Mouse (Mus musculus): Measurements from ENCODE around the gene Map3k13. TPM values are rescaled to one million over a fixed set of nuclear protein-coding genes. Genes with fewer than 3 reads are reported as not detected.
"Not testable (repeated sequence)": the region's sequence is repeated elsewhere in the genome, so short reads cannot be mapped to it uniquely, and the experiment has no call there.

Map3k13 gene
- total RNA-seq, 2 experiments from 2014 or later, result not detected

DNA sequence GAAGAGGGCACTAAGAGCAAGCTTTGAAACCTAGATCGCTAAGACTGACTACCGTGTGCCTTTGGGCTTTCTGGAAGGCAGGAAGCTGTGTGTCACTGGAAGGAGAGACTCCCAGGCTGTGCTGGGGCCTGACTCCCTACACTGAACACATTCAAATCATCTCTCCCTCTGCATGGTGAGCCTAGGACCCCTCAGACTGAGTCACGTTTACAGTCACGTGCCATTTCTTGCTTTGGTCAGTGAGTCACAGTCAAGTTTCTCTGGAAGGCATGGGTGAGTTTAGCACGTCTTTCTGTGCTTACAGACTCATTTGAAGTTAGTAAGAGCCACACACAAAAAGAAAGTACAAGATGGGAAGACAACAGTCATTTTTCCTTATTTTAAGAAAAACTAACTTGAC lies 107.1 kb downstream of the Map3k13 start:
- ATAC-seq (replicated peaks; ENCODE audit: poor library complexity), result no peak

DNA sequence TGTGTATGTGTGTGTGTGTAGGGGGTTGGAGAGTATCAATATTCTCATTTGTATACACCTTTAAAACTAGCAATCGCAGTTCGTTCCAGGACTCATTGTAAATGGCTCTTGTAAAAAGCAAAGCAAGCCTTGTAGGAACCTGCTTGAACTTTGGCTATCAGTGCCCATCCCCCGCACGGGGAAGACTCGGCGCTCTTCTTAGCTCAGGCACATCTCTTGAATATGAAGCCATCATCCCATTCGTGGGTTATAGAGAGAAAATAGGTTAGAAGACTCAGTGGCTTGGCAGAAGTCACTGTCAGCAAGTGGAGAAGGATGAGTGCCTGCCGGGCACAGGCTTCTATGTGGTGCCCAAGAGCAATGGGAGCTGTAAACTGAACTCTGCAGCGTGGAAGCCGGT lies 110.5 kb downstream of the Map3k13 start:
- ATAC-seq (replicated peaks; ENCODE audit: poor library complexity), result no peak

DNA sequence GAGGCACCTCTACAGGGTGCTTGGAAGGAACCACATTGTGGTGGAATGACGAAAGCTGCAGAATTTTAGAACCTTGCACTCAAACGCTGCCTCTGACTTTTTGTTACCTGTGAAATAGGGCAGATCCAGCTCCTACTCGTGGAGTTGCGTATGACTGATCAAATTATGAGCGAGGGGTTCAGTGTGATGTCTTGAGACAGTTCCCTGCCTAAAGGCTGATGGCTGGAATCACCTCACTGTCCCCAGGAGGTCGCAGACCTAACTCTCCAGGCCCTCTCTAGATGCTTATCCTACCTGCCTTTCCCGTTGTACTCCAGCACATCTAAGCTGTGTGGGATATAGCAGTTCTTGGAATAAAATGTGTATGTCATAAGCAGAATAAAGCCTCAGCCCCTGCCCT lies 111.8 kb downstream of the Map3k13 start:
- no peak for ATAC-seq (replicated peaks; ENCODE audit: poor library complexity)

DNA sequence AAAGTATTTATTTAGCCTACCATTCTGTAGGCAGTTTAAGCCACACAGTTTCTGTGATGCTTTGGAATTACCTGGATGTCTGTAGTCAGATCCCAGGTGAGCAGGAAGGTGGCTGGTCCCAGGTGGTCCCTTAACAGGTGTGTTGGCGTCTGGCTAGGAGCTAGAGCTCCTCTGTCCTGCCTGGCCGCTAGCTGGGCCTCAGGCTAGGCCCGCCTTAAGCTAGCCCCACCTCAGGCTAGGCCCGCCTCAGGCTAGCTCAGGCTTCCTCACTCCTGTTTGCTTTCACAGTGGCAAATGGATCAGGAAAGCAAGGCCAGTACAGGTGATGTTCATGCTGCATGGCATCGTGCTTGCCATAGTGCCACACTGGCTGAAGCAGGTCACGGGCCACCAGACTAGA lies 112.8 kb downstream of the Map3k13 start:
- no peak for ATAC-seq (replicated peaks; ENCODE audit: poor library complexity)

DNA sequence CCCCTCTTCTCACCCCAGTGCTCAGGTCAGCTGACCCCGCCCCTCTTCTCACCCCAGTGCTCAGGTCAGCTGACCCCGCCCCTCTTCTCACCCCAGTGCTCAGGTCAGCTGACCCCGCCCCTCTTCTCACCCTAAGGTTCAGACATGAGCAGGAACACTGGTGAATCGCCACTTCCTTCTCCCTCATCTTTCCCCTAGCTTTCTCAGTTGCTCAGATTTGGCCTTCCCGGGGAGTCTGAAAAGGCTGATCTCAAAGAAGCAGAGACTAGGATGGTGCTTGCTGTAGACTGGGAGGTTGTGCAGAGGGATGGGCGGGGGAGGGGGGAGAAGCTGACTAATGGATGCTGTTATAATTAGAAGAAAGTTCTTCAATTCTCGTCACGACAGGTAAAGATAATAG lies 114.8 kb downstream of the Map3k13 start:
- ATAC-seq (replicated peaks; ENCODE audit: poor library complexity), result not testable (repeated sequence)

DNA sequence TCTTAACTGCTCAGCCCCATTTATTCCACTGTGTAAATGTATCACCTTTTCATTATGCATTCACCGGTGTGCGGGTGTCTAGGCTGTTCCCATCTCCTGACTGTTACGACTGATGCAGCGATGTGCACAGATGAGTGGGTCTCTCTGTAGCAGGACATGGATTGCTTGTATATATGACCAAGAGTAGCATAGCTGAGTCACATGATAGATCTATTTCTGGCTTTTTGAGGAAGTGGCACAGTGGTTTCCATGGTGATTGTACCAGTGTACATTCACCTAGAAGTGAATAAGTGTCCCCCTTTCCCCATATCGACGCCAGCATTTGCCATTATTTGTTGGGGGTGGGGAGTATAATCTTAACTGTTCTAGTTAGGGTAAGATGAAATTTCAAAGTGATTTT lies 119.2 kb downstream of the Map3k13 start:
- ATAC-seq (replicated peaks; ENCODE audit: poor library complexity), result peak; percentile 55

DNA sequence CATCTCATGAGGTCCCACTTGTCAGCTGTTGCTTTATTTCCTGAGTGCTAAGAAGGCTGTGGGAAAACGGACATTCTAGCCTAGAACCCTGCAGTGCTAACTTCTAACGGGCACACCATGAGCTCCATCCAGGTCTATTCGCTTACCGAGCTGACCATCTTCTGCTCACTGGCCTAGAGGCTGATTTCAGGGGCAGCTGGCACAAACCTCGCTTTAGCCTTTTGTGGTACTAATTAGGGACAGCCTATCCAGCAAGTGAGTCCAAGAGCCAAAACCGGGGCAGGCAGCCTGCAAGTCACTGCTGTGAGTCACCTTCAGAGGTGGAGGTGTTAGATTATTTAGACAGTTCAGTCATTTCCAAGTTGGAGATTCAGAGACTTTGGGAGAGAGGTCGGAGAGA lies 122.5 kb downstream of the Map3k13 start:
- ATAC-seq (replicated peaks; ENCODE audit: poor library complexity), result no peak

DNA sequence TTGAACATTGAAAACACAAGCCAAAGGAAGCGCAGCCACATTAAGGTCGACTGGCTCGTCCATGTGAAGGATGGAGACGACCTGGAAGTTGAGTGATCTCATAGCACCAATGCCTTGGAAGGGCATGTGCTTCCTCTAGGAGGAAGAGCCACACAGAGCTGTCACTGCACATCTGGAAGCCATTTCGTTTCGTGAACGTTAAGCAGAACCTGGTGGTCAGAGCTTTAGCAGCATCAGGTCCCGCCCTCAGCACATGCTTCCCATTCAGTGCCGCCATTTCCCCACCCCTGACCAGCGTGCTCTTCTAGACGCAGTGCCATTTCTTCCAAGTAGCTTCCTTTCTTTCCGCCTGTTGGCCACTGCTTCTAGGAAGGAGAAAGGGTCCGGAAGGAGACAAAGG lies 134.3 kb downstream of the Map3k13 start:
- ATAC-seq (replicated peaks; ENCODE audit: poor library complexity), result no peak

DNA sequence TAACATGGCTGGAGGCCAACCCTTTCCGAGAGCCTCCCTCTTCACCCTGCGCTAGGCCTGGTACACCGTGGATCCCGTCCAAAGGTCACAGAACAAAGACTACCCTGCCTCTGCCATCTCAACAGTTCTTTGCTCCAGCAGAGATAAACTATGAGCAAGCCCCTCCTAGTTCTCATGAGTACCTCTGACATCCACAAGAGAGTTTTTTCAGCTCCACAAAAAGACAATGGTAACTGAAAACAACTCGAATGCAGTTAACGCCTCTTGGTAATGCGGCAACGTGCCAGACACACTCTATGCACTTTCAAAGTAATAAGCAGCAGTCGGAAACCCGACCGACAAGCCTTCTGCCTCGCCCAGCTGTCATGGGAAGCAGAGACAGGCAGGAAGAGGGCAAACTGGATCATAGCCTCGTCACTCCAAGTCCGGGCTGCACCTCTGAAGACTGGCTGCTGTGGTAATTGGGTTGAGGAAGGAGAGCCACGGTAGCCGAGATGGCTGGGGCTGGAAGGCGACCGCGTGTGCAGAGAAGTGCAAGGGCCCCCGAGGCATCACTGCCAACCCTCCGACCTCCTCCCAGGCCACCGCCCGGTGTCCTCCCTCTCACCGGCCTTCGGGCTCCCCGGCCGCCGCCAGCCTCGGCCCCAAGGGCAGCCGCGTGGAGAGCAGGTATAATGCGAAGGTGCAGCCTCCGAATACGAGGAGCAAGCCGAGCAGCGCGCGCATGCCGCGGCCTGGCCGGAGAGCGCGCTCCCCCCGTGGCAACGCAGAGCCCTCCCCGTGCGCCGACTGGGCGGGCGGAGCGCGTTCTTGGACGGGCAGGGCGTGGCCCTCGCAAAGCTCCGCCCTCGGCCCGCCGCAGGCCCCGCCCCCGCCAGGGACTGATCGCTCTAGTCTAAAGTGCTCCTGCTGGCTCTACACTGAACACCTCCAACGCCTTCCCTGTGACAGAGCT lies 152.9 kb downstream of the Map3k13 start, which contains the start of gene Tmem41a:
TSS of gene Tmem41a (minus strand) at position 792 of the 955 bp plus-strand sequence.
- peak; percentile 94 for ATAC-seq (replicated peaks; ENCODE audit: poor library complexity)

DNA sequence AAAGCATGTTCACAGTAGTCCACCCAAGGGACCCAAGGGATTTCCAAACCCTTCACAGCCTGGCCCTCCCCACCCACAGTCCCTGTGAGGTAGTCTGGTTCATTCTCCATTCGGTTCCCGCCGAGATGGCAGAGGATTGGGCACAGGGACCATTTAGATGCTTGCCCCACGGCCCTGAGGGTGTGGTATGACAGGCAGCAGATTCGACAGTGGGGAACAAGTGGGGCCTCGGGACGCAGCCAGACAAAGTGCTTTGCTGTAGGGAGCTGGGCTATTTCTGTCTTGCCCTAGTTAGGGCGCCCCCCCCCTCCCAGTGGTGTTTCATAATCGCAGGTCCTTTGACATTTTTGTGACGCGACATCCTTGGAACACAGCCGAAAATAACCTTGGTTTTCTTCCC lies 161.4 kb downstream of the Map3k13 start:
- ATAC-seq (replicated peaks; ENCODE audit: poor library complexity), result no peak

DNA sequence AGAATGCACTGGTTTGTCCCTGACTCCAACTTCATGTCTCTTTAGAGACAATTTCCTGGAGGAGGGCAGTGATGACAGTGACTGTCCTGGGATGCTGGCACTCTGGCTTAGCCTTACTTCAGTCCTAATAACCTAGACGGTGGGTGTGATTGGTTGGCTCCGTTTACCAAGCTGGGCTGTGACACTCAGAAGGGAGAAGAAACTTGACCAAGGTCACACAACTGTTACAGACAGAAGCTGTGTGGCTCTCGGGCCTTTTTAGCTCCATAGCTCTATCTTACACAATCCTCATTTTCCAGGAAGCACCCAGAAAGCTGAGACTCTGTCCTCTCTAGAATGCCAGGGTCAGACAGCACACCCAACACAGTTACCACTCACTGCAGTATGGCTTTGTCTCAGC lies 171.4 kb downstream of the Map3k13 start:
- no peak for ATAC-seq (replicated peaks; ENCODE audit: poor library complexity)

DNA sequence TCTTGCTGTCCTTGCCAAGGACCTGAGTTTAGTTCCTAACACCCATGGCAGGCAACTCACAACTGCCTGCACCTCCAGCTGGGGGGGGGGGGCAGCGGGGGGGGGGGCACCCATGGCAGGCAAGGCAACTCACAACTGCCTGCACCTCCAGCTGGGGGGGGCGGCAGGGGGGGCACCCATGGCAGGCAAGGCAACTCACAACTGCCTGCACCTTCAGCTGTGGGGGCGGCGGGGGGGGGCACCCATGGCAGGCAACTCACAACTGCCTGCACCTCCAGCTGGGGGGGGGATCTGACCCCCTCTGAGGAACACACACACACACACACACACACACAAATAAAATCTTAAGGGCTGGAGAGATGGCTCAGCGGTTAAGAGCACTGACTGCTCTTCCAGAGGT lies 175.7 kb downstream of the Map3k13 start:
- no peak for ATAC-seq (replicated peaks; ENCODE audit: poor library complexity)

DNA sequence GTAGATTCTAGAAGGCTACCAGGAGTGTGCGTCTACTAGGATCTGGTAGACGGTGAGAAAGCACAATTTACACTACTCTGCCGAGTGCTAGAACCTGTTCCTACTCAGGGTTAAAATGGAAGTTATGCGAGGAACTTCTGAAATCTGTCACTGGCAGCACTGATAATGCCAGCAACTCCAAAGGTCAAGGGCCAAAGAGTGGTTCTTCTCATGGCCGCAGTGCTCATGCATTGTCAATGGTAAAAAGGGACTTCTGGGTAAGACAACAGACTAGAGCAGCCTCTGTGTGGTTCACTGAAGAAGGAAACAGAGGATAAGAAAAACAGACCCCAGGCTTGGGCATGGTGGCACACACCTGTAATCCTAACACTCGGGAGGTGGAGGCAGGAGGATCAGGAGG lies 176.4 kb downstream of the Map3k13 start:
- ATAC-seq (replicated peaks; ENCODE audit: poor library complexity), result no peak

DNA sequence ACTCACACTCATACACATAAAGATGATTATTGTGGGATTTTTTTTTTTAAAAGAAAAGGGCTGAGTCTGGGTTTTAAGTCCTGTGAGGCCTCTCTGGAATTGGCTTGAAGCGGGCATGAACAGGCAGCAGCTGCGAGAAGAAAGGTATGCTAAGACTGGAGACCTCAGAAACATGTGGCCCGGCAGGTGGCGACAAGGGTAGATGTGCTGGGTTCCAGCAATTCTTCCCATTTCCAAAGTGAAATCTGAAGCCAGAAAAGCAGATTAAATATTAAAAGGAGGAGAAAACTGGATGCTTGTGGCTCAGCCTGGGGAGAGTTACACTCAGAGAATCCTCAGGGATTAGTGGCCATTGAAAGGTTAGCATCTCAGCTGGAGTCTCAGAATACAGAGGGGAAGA lies 177.3 kb downstream of the Map3k13 start:
- no peak for ATAC-seq (replicated peaks; ENCODE audit: poor library complexity)

DNA sequence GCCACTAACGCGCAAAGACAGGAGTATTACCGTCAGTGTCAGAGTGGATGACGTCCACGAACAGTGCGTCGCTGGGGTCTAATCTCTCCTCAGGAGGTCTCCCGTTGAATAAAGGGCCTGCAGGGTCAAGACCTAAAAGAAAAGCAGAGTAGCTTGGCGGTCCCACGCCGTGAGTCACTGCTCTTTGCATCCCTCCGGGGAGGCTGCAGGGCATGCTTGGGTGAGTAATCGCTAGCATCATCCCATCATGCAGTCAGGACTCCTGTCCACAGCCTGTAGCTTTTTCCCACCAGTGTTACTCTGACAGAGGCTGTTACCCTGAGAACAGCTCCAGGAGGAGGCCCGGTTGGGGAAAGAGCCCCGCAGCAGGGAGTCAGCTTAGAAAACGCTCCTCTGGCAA lies 182.1 kb downstream of the Map3k13 start:
- no peak for ATAC-seq (replicated peaks; ENCODE audit: poor library complexity)

DNA sequence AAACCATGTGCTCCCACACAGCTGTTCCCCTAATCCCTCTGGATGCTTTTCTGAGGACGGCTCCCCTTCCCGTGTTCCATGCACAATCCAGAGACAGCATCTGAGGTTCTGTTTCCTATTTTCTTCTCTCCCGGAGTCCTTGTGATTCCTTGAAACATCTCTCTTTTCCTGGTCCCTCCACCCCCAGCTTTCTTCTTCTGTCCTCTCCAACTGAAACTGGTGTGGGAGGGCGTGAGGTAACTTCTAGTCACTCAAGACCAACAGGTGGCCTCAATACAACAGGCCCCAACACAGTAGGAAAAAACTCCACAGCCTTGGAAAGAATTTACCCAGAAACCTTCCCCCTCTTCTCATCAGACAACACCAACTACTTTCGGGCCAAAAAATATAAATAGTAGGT lies 183.2 kb downstream of the Map3k13 start:
- ATAC-seq (replicated peaks; ENCODE audit: poor library complexity), result no peak

Other genes starting within 250 kb of the Map3k13 start
- 0.10 and 0.22 TPM in 2 replicates for gene 2510009E07Rik, start 99.7 kb upstream of the Map3k13 start, total RNA-seq (2015)
- gene 2510009E07Rik, start 99.7 kb upstream of the Map3k13 start, total RNA-seq (2017), result 0.17 and 0.37 TPM in 2 replicates
- gene Ehhadh, start 6.5 kb upstream of the Map3k13 start, total RNA-seq (2015), result 2.1 and 2.3 TPM in 2 replicates
- 2.6 and 2.9 TPM in 2 replicates for gene Ehhadh, start 6.5 kb upstream of the Map3k13 start, total RNA-seq (2017)
- 19.8 and 31.9 TPM in 2 replicates for gene Tmem41a, start 153.2 kb downstream of the Map3k13 start, total RNA-seq (2015)
- 6.9 and 7.5 TPM in 2 replicates for gene Tmem41a, start 153.2 kb downstream of the Map3k13 start, total RNA-seq (2017)
- 0.05 and 0.10 TPM in 2 replicates for gene Liph, start 201.3 kb downstream of the Map3k13 start, total RNA-seq (2015)
- gene Liph, start 201.3 kb downstream of the Map3k13 start, total RNA-seq (2017), result 0.04 TPM in 1 of 2 replicates, not detected in the other
- gene Senp2, start 215.1 kb downstream of the Map3k13 start, total RNA-seq (2015), result 48.1 and 48.9 TPM in 2 replicates
- gene Senp2, start 215.1 kb downstream of the Map3k13 start, total RNA-seq (2017), result 42.4 and 42.8 TPM in 2 replicates

Data from megakaryocyte progenitor cell, adult 5-6 weeks (primary cell).